Mouse (Mus musculus): Measurements from ENCODE around the gene 4933415A04Rik.

4933415A04Rik gene

DNA sequence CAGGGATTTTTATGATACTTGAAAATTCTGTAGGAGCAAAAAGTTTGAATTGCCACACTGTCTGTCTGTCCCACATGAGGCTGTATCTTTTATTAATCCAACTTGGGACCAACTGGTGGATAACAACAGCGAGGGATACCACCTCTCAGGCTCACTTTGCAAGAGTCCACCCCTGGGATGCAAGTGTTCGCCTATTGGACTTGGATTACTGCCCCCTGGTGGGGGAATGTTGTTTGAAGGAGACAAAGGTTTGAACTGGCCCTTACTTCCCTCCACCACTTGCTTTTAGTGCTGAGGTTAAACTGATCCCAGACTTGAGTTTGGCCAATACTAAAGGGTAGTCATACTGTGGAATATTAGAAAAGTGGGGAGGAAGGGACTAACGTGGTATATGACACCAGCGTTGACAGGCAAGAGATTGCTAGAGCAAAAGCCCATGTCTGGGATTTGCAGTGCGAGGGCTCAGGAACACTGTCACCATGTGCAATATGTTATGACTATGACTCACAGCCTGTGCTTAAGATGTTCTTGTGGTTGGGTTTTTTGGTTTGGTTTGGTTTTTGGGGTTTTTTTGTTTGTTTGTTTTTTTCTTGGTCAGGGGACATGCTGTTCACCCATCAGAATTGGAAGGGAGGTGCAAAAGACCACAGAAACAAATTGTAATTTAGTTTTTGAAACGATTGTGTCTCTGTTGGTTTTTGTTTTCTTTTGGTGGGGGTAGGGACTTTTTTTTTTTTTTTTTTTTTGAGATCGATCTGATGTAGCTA lies at the start of gene 4933415A04Rik:
TSS of gene 4933415A04Rik (plus strand) at position 717 of the 767 bp plus-strand sequence.
- peak; percentile 49 for DNase-seq (ENCODE audit: low read depth, low spot score)
- Histone ChIP-seq H3K27me3 (ENCODE audit: control insufficient read depth, insufficient read depth, low read length, poor library complexity, severe bottlenecking) (no peaks in the 10 kb centered on the region; the same call in 1 of the 2 replicates), H3K36me3 (ENCODE audit: control insufficient read depth, insufficient read depth, low read length, poor library complexity, severe bottlenecking) (no peaks in the 10 kb centered on the region)

DNA sequence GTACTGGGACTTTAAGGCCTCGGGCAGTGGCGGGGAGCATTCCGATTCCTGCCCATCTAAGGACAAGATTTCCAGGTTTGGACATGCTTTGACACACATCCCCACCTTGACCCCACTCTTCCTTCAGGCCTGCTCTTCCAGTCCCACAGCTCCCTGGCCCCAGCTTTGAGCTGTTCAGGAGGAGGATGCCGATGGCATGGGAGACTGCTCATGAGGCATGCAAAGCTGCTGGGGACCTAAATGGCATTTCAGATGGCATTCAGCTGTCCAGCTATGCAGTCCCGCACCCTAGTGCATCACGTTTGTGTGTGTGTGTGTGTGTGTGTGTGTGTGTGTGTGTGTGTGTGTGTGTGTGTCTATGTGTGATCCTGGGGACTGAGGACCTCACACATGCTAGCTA lies 49.8 kb upstream of the 4933415A04Rik start:
- DNase-seq (ENCODE audit: low read depth, low spot score): no peak
- H3K36me3 ChIP-seq (ENCODE audit: control insufficient read depth, insufficient read depth, low read length, poor library complexity, severe bottlenecking): no peaks in the 10 kb centered on the region
- H3K27me3 ChIP-seq (ENCODE audit: control insufficient read depth, insufficient read depth, low read length, poor library complexity, severe bottlenecking): no peaks in the 10 kb centered on the region

DNA sequence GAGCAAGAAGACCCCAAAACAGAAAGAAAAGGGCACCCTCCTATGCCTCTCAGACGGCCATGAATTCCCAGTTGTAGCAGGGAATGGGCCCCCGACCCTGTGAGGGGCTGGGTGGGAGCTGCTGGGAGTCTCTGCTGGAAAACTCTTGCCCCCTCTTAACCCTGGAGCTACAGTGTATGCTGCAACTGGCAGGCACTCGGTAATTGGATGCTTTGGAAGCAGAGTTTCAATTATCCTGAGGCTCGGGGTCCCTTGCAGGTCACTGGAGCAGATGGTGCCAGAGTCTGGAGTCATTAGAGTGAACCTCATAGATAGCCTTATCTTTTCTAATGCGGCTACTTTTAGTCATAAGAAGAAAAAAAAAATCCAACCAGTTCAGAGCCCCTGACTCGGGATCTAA lies 47.0 kb upstream of the 4933415A04Rik start:
- DNase-seq (ENCODE audit: low read depth, low spot score): no peak
- Histone ChIP-seq H3K27me3 (ENCODE audit: control insufficient read depth, insufficient read depth, low read length, poor library complexity, severe bottlenecking) (no peaks in the 10 kb centered on the region), H3K36me3 (ENCODE audit: control insufficient read depth, insufficient read depth, low read length, poor library complexity, severe bottlenecking) (no peaks in the 10 kb centered on the region)

DNA sequence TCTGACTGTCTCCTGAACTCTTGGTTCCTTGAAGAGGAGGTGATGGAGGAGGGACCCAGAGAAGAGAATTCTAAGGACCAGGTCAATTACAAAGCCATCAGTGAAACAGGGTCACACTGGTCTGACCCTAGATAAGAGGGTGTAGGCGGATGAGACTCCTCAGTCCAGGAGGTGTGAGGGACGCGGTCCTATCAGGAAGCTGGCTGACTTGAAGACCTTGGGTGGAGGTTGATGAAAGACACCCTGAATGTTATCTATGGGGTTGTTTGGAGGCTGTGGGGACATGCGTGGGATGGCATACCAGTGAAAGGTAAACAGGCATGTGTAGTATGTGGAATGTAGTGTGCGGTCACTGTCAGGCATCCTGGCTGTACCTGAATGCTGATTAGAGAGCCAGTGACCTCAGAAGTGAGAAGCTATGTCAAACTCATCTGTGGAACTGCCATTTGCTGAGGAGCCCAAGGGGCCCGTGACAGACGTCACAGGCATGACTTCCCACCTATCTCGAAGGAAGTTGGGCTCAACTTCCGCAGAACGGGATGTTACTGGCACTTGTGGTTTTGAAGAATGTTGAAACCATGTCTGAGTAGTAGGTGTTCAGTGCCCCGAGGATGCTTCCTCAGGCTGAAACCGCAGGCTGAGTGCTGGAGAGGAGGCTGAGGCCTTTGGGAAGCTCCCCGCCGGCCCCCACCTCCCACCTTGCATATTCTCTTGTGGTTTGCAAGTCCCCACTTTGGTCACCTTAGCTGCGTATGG lies 43.0 kb upstream of the 4933415A04Rik start:
- no peaks in the 10 kb centered on the region for H3K27me3 ChIP-seq (ENCODE audit: control insufficient read depth, insufficient read depth, low read length, poor library complexity, severe bottlenecking)
- no peaks in the 10 kb centered on the region for H3K36me3 ChIP-seq (ENCODE audit: control insufficient read depth, insufficient read depth, low read length, poor library complexity, severe bottlenecking)
- no peak for DNase-seq (ENCODE audit: low read depth, low spot score)

DNA sequence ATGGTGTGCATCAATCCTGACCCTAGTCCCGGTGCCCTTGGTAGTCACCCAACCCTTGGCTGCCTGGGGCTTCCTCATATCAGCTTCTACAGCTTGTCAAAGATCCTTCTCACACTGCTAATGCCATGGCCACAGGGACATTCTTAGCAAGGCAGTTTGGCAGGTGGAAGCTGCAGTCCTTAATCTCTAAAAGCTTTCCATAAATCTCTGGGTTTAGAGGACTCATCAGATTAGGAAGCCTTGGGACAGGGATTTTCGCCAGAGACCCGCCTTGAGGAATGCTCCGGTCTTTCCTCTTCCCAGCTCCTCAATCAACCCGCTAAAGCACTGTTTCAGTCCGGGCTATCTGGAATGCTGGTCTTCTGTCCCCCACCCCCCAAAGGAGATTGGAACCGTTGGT lies 42.0 kb upstream of the 4933415A04Rik start:
- no peak for DNase-seq (ENCODE audit: low read depth, low spot score)
- Histone ChIP-seq H3K27me3 (ENCODE audit: control insufficient read depth, insufficient read depth, low read length, poor library complexity, severe bottlenecking) (no peaks in the 10 kb centered on the region), H3K36me3 (ENCODE audit: control insufficient read depth, insufficient read depth, low read length, poor library complexity, severe bottlenecking) (no peaks in the 10 kb centered on the region)

DNA sequence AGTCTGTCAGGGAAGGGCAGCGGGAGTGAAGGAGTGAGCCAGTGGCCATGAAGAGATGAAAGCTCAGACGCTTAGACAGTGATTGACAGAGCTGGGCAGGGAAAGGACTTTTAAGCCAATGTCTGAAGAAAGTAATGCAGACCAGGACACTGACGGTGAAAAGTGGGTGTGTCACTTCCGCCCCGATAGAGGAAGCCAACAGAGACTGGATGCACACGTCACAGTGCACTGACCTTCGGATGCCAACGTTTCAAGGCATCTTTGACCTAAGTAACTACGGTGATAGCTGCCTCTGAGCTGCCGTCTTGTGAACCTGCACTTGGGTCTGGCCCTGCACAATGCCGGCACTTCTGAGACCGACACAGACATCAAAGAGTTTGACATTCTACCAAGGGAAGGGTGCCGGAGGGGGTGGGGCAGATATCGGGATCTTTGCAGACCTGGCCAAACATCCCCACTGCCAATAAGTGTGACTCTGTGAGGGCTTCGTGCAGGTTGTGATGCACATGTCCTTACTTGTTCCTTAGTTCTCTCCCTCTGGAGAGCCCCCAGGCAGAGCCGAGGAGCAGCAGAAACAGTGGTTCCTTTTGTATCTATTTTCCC lies 40.9 kb upstream of the 4933415A04Rik start:
- H3K36me3 ChIP-seq (ENCODE audit: control insufficient read depth, insufficient read depth, low read length, poor library complexity, severe bottlenecking): no peaks in the 10 kb centered on the region
- DNase-seq (ENCODE audit: low read depth, low spot score): no peak
- no peaks in the 10 kb centered on the region for H3K27me3 ChIP-seq (ENCODE audit: control insufficient read depth, insufficient read depth, low read length, poor library complexity, severe bottlenecking)

DNA sequence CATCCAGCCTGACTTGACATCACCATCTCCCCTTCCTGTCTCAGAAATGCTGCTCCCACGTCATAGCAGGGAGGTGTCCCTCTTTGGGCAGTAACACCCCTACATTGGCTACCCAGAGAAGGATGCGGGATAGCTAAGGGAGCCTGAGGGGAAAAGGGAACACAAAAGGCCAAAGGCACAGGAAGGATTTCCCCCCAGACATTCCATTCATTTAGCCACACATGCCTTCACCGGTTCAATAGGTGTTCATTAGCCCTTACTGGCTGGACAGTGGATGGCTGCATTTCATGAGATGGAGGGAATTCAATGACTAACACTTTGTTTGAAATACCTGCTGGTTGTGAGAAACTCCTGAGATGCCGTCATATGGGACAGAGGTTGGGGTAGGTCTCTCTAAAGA lies 40.2 kb upstream of the 4933415A04Rik start:
- no peaks in the 10 kb centered on the region for H3K36me3 ChIP-seq (ENCODE audit: control insufficient read depth, insufficient read depth, low read length, poor library complexity, severe bottlenecking)
- H3K27me3 ChIP-seq (ENCODE audit: control insufficient read depth, insufficient read depth, low read length, poor library complexity, severe bottlenecking): no peaks in the 10 kb centered on the region
- DNase-seq (ENCODE audit: low read depth, low spot score): no peak

DNA sequence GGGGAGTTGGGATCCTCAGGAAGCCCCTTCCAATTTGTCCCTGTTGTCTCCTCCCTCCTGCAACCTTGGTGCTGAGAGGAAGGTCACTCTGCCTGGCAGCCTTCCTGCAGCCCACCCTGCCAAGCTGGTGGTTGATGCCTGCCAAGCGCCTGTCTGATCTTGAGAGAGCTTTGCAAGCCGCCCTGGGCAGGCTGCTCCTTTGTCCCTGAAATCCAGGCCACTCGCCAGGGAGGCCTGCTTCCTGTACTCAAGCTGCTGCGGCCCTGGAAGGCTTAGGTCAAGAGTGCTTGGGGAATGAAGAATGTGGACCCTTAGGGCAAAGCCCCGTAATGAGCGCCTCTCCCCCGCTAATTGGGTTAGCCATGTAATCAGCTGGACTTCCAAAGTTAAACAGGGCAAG lies 38.7 kb upstream of the 4933415A04Rik start:
- no peak for DNase-seq (ENCODE audit: low read depth, low spot score)
- no peaks in the 10 kb centered on the region for H3K27me3 ChIP-seq (ENCODE audit: control insufficient read depth, insufficient read depth, low read length, poor library complexity, severe bottlenecking)
- no peaks in the 10 kb centered on the region for H3K36me3 ChIP-seq (ENCODE audit: control insufficient read depth, insufficient read depth, low read length, poor library complexity, severe bottlenecking)

DNA sequence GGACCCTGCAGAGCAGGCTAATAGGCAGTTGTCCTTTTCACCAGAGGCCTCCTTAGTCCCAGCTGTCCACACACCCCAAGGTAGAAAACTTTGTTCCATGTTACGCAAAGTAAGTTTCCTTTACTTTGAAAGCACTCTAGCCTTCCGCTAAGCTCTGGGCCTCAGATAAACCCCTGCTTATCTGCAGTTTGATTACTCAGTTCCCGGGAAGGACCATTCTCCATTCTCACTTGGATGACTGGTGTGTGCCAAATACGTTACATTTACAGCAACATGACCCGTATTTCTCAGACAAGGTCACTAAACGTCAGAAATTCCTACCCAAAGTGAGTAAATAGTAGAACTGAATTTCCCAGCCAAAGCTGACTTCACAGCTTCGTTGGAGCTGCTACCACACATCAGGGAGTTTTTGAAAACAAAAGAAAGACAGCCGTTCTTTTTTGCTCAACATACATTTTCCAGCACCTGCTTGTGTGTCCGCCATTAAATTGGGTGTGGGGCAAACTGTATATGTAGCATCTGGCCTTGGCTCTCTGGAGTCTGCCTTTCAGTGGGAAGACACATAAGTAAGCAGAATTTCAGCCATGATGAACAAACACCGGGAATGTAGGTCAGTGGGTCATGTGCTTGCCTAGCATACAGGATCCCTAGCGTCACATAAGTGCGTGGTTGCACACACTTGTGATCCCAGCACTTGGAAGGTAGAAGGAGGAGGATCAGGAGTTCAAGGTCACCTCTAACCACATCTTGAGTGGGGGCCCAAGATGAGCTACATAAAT lies 38.0 kb upstream of the 4933415A04Rik start:
- no peak for DNase-seq (ENCODE audit: low read depth, low spot score)

DNA sequence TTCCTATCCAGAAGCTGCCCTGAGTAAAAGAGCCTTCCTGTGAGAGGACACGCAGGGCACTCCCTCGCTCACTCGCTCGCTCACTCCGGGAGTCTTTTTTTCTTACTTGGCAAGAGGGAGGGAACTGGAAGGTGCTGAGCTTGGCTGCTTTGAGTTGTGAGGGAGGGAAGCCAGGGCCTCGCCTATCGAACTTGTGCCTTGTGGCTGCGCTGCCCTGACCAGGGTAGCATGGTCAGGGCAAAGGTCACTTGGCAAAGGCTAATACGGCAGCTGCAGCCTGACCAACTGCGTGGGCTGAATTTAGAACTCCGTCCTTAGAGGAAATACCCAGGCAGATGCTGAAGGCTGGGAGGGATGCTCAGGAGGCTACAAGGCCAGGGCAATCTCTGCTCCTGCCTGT lies 37.1 kb upstream of the 4933415A04Rik start:
- H3K27me3 ChIP-seq (ENCODE audit: control insufficient read depth, insufficient read depth, low read length, poor library complexity, severe bottlenecking): no peaks in the 10 kb centered on the region
- no peak for DNase-seq (ENCODE audit: low read depth, low spot score)
- H3K36me3 ChIP-seq (ENCODE audit: control insufficient read depth, insufficient read depth, low read length, poor library complexity, severe bottlenecking): no peaks in the 10 kb centered on the region

More for the DNA sequence above, 38.0 kb upstream of the 4933415A04Rik start:
- no peaks in the 10 kb centered on the region for H3K36me3 ChIP-seq (ENCODE audit: control insufficient read depth, insufficient read depth, low read length, poor library complexity, severe bottlenecking)
- no peaks in the 10 kb centered on the region for H3K27me3 ChIP-seq (ENCODE audit: control insufficient read depth, insufficient read depth, low read length, poor library complexity, severe bottlenecking)

DNA sequence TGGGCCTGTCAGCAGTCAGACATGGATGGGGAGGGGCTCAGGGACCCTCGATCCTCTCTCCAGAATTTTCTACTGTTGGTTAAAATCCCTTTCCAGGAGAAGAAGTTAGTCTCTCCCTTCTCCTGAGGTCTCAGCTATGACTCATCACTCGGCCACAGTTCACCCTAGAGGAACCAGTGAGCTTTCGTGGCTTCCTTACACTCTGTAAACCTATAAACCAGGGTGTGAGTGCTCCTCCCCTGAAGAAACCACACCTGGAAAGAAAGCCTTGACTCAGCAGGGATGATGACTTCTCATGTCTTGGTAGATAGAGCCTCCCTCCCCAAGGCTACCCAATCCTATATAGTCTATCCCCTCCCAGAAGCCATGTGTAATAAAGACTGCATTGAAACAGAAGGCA lies 35.1 kb upstream of the 4933415A04Rik start:
- no peaks in the 10 kb centered on the region for H3K27me3 ChIP-seq (ENCODE audit: control insufficient read depth, insufficient read depth, low read length, poor library complexity, severe bottlenecking)
- H3K36me3 ChIP-seq (ENCODE audit: control insufficient read depth, insufficient read depth, low read length, poor library complexity, severe bottlenecking): no peaks in the 10 kb centered on the region
- no peak for DNase-seq (ENCODE audit: low read depth, low spot score)

DNA sequence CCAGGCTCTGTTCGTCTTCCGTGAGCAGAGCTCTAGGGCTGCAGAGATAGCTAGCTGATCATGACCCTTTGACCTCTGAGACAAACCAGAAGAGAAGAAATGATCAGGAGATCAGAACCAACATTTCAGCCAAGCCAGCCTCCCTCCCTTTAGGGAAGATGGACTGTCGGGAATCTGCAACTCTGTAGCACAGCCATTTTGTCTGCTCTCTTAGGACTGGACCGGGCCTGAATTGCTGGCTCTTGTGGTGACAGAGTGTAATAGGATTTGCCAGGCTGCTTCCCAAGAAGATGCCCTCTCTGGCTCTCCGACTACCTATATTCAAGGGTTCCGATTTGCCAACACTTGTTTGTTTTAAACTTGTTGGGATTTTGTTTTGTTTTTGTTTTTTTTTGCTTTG lies 34.2 kb upstream of the 4933415A04Rik start:
- H3K27me3 ChIP-seq (ENCODE audit: control insufficient read depth, insufficient read depth, low read length, poor library complexity, severe bottlenecking): no peaks in the 10 kb centered on the region
- DNase-seq (ENCODE audit: low read depth, low spot score): no peak
- no peaks in the 10 kb centered on the region for H3K36me3 ChIP-seq (ENCODE audit: control insufficient read depth, insufficient read depth, low read length, poor library complexity, severe bottlenecking)

DNA sequence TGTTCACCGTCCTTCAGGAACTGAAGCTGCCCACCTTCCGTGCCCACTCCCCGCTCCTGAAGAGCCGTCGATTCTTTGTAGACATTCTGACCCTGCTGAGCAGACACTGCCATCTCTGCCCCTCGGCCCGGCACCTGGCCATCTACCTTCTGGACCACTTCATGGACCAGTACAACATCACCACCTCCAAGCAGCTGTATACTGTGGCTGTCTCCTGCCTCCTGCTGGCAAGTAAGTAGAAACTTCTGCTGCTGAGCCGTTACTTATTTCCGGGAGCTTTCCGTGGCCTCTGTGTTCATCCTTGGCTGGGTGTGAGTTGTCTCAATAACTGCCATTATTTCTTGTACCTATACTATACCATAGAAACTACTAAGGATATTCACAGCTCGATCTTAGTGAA lies 30.3 kb upstream of the 4933415A04Rik start:
- DNase-seq (ENCODE audit: low read depth, low spot score): no peak
- H3K27me3 ChIP-seq (ENCODE audit: control insufficient read depth, insufficient read depth, low read length, poor library complexity, severe bottlenecking): no peaks in the 10 kb centered on the region
- H3K36me3 ChIP-seq (ENCODE audit: control insufficient read depth, insufficient read depth, low read length, poor library complexity, severe bottlenecking): no peaks in the 10 kb centered on the region

DNA sequence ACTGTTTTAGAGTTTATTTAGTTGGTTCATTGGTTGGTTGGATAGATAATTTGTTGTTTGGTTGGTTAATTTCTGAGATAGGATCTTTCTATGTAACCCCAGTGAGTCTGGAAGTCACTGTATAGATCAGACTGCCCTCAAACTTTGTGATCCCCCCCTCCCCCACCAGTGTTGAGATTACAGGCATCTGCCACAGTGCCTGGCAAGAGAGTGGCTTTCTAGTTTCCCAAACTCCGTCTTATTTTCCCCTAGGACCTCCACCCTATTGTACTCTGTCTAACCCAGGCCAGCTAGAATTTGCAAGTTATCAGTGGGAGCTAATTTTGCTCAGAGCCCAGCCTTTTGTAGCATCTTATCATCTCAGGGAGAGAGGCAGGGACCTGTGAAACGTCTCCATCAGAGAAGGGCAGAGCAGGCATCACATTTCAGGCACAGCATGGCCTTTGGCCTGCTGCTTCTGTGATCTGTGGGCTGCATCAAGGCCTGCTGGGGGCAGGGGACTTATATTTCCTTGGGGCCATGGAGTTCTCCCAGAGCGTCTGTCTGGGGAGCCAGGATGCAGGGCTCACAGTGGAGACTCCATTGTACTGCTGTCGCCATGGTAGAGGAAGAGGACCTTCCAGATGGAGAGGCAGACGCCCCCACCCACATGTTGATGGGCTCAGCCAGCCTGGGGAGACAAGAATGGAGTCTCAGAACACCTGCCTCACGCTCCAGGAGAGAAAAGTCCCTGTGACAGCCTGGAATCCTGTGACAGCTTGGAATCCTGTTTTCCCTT lies 27.1 kb upstream of the 4933415A04Rik start:
- no peak for DNase-seq (ENCODE audit: low read depth, low spot score)
- Histone ChIP-seq H3K27me3 (ENCODE audit: control insufficient read depth, insufficient read depth, low read length, poor library complexity, severe bottlenecking) (no peaks in the 10 kb centered on the region), H3K36me3 (ENCODE audit: control insufficient read depth, insufficient read depth, low read length, poor library complexity, severe bottlenecking) (no peaks in the 10 kb centered on the region)
